Mouse (Mus musculus) heart, embryonic 15.5 days (tissue): ENCODE results near the gene Npepl1. TPM values are rescaled to one million over a fixed set of nuclear protein-coding genes. Genes with fewer than 3 reads are reported as not detected.
A peak's percentile ranks its signal among the peaks of the same experiment; 100 is the strongest.

Experiments used
- ATAC-seq: fragments of 200-750 bp; cut with Nextera tagmentation; replicated peaks from 2 replicates; pipeline ENCODE4 v1.8.0; 2017; ENCODE audit warnings: low read depth, moderate TSS enrichment; ENCODE audit not compliant: insufficient number of reproducible peaks, insufficient read depth, low FRiP score
- H3K27ac ChIP-seq: fragments of 300-500 bp; sonication (generic); 2 replicates; pipeline ENCODE4 v1.5.1; 2015; ENCODE audit warnings: mild to moderate bottlenecking, inconsistent platforms
- H3K27me3 ChIP-seq: fragments of 300-500 bp; sonication (generic); 2 replicates; pipeline ENCODE4 v1.6.1; 2015; ENCODE audit warnings: inconsistent platforms
- H3K36me3 ChIP-seq: fragments of 300-500 bp; sonication (generic); 2 replicates; pipeline ENCODE4 v1.6.1; 2015; ENCODE audit warnings: mild to moderate bottlenecking, inconsistent platforms
- H3K4me1 ChIP-seq: fragments of 300-500 bp; sonication (generic); replicated peaks from 2 replicates; pipeline ENCODE4 v1.6.1; 2015; ENCODE audit warnings: inconsistent platforms
- H3K4me2 ChIP-seq: fragments of 300-500 bp; sonication (generic); 2 replicates; pipeline ENCODE4 v1.6.1; 2015; ENCODE audit warnings: inconsistent platforms, mild to moderate bottlenecking, moderate library complexity
- H3K4me3 ChIP-seq: fragments of 300-500 bp; sonication (generic); 2 replicates; pipeline ENCODE4 v1.5.1; 2015; ENCODE audit warnings: mild to moderate bottlenecking, inconsistent platforms
- H3K9ac ChIP-seq: fragments of 300-500 bp; sonication (generic); 2 replicates; pipeline ENCODE4 v1.6.1; 2015; ENCODE audit warnings: mild to moderate bottlenecking, inconsistent platforms
- H3K9me3 ChIP-seq: fragments of 300-500 bp; sonication (generic); replicated peaks from 2 replicates; pipeline ENCODE4 v1.6.1; 2016; ENCODE audit warnings: inconsistent platforms
- WGBS: fragments of 180-500 bp; shearing (Covaris S2); methylation state at CpG from one replicate; pipeline ENCODE4 v1.1.7; 2015; ENCODE audit warnings: mixed read lengths; 5-methylcytosine and 5-hydroxymethylcytosine counted together
- polyA plus RNA-seq: library from polyadenylated mRNA; unstranded; fragments of >200 nt; fragmentation: Nextera tagmentation; extraction: Ambion mirVana; gene quantifications from 2 replicates; pipeline ENCODE4 v1.2.1, GENCODE M21; 2015

Npepl1 gene
- polyA plus RNA-seq, 1 experiment from 2014 or later, result 43.1 TPM

DNA sequence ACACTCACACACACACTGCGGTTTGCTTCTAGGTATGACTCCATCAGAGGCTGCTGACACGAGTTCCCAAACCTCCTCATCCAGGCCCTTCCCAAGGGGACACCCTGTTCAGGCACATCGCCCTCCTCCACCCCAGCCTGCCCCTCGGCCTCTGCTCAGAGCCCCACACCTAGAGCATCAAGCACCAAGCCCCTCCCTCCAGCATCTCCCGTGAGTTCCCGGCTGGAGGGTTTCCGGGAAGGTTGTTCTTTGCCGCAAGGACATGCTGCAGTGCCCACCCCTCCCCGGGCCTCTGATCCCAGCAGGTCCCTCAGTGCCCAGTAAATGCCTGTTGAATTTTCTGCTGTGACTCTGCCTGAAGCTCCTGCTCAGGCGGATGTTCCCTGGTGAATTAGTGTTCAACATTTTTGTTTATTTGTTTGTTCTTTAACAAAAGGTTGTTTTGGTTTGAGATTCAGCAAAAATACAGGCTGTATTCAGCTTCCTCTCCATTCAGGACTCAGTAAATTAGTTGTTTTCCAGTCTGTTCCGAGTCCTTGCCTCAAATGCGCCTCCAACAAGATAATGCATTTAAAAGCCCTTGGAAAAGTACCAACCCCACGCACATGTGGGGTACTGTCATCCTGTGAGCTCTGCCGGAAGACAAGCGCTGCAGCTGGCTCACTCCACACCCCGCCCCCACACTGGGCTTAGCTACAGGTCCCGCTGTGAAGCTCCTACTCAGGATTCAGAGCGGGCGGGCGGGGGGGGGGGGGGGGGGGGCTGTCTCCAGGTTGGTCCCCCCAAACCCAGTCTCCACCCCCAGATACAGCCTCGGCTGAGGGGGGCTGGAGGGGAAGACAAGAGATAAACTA lies 16.6 kb downstream of the Npepl1 start:
- ATAC-seq, result peak; percentile 62; the same call in 1 of the 2 replicates

DNA sequence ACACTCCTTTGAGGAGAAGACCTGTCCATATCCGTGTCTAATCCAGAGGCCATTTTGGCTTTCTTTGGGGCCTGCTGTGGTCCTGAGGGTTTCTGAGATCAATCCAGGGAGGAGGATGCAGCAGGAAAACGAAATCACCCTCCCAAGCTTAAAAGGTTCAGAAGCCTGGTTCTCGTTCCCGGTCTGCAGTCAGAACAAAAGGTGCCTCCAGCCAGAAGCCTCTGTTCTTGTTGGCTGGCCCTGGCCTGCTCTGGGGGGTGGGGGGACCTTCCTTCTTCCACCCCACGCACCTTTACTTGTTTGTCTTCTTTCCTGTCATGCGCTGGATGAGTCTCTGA lies 17.2 kb downstream of the Npepl1 start:
- no peak overlapping the region for H3K4me3 ChIP-seq
- peak overlapping the region; percentile 48 for H3K4me2 ChIP-seq
- ATAC-seq, result no peak
- H3K9ac ChIP-seq, result no peak overlapping the region
- peaks cover 12% of the 10 kb centered on the region for H3K4me1 ChIP-seq
- WGBS, result 37% methylated on average over 6 of the region's 6 CpGs
- no peak overlapping the region for H3K27ac ChIP-seq
- H3K36me3 ChIP-seq, result peaks cover 20% of the 10 kb centered on the region; the same call in 1 of the 2 replicates
- no peaks in the 10 kb centered on the region for H3K27me3 ChIP-seq
- H3K9me3 ChIP-seq, result peaks cover 7% of the 10 kb centered on the region; the same call in 1 of the 2 replicates

More for the DNA sequence above, 16.6 kb downstream of the Npepl1 start:
- H3K4me1 ChIP-seq, result peaks cover 12% of the 10 kb centered on the region
- H3K4me2 ChIP-seq, result peak overlapping the region; percentile 48
- H3K9me3 ChIP-seq, result peaks cover 7% of the 10 kb centered on the region; the same call in 1 of the 2 replicates
- H3K27me3 ChIP-seq, result no peaks in the 10 kb centered on the region
- peak overlapping the region; percentile 11; the same call in 1 of the 2 replicates for H3K4me3 ChIP-seq
- WGBS, result 11% methylated on average over 20 of the region's 21 CpGs
- H3K27ac ChIP-seq, result no peak overlapping the region
- peaks cover 26% of the 10 kb centered on the region for H3K36me3 ChIP-seq
- no peak overlapping the region for H3K9ac ChIP-seq

DNA sequence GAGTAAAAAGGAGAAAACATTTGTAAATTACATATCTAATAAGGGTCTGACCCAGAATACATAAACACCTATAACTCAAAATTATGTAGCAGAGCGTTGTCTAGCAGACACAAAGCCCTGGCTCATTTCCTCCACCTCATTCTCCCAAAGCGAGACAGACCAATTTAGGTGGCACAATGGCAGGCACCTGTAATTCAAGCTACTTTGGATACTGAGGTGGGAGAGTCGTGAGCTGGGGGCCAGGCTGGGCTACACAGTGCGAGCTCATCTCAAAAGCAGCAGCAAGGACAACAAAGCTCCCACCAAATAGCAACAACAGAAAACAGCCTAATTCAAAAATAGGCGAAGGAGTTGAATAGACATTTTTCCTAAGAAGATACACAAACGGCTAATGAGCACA lies 18.8 kb downstream of the Npepl1 start:
- ATAC-seq, result no peak
- Histone ChIP-seq H3K4me2 (no peak overlapping the region), H3K9ac (no peak overlapping the region), H3K9me3 (peaks cover 7% of the 10 kb centered on the region; the same call in 1 of the 2 replicates), H3K36me3 (peaks cover 6% of the 10 kb centered on the region; the same call in 1 of the 2 replicates), H3K4me1 (peaks cover 12% of the 10 kb centered on the region), H3K4me3 (no peak overlapping the region), H3K27me3 (no peaks in the 10 kb centered on the region), H3K27ac (no peak overlapping the region)
- 84% methylated on average over 6 of the region's 6 CpGs for WGBS

DNA sequence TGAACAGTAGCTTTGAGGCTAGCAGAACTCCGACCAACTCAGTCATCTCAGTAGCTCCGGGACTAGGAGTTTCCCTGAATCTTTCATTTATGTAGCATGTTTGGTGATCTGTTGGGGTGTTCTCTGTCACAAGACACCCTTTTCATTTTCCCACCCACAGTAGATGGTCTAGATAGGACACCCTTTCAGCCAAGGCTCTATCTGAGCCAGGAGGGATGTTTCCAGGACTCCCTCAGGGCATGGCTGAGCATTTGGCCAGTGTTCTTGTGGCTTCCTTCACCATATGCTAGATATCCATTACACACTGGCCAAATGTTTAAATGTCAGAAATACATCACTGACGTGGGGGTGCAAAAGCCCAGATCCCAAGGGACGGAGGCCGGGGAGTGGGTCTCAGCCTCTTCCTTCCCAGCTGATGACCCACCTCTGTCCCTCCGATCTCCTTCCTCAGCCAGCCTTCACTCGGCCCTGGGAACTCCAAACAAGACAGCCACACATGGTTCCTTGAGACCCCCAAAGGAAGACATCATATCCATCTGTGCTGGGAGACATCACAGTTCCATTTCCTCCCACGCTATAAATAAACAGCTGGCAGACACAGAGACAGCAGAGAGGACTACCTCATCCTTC lies 20.4 kb downstream of the Npepl1 start:
- Histone ChIP-seq H3K9me3 (no peaks in the 10 kb centered on the region), H3K4me2 (no peak overlapping the region), H3K9ac (no peak overlapping the region), H3K4me1 (peaks cover 12% of the 10 kb centered on the region), H3K36me3 (no peaks in the 10 kb centered on the region), H3K27ac (no peak overlapping the region), H3K27me3 (no peaks in the 10 kb centered on the region), H3K4me3 (no peak overlapping the region)
- ATAC-seq, result no peak
- 70% methylated on average over 8 of the region's 8 CpGs for WGBS

- H3K36me3 ChIP-seq, result no peaks in the 10 kb centered on the region
- H3K9me3 ChIP-seq, result no peaks in the 10 kb centered on the region
- 66% methylated on average over 8 of the region's 8 CpGs for WGBS
- ATAC-seq, result no peak
- no peaks in the 10 kb centered on the region for H3K27me3 ChIP-seq
- H3K4me3 ChIP-seq, result no peak overlapping the region
- H3K4me2 ChIP-seq, result no peak overlapping the region
- H3K9ac ChIP-seq, result no peak overlapping the region
- no peak overlapping the region for H3K27ac ChIP-seq
- H3K4me1 ChIP-seq, result peaks cover under 1% of the 10 kb centered on the region; the same call in 1 of the 2 replicates
Measured at GRCm38 (mm10) chr2:174132413-174132969, 22.3 kb downstream of the Npepl1 start.

GRCm38 (mm10) chr2:174159035-174159434 lies 48.9 kb downstream of the Npepl1 start:
- no peak overlapping the region for H3K4me3 ChIP-seq

GRCm38 (mm10) chr2:174160461-174160860 lies 50.3 kb downstream of the Npepl1 start:
- H3K27ac ChIP-seq, result no peak overlapping the region
- H3K9ac ChIP-seq, result no peak overlapping the region
- H3K9me3 ChIP-seq, result no peaks in the 10 kb centered on the region
- 65% methylated on average over 3 of the region's 3 CpGs for WGBS
- no peaks in the 10 kb centered on the region for H3K4me1 ChIP-seq
- H3K36me3 ChIP-seq, result no peaks in the 10 kb centered on the region
- H3K4me2 ChIP-seq, result no peak overlapping the region
- H3K27me3 ChIP-seq, result no peaks in the 10 kb centered on the region
- ATAC-seq, result no peak
- no peak overlapping the region for H3K4me3 ChIP-seq

More at GRCm38 (mm10) chr2:174159035-174159434, 48.9 kb downstream of the Npepl1 start:
- Histone ChIP-seq H3K9me3 (no peaks in the 10 kb centered on the region), H3K4me2 (no peak overlapping the region), H3K27me3 (no peaks in the 10 kb centered on the region), H3K9ac (no peak overlapping the region), H3K27ac (no peak overlapping the region), H3K36me3 (no peaks in the 10 kb centered on the region), H3K4me1 (no peaks in the 10 kb centered on the region)
- WGBS, result 89% methylated on average over 10 of the region's 10 CpGs
- ATAC-seq, result no peak

Other genes starting within 250 kb of the Npepl1 start
- 8.1 and 9.1 TPM in 2 replicates for gene Stx16, start 34.0 kb upstream of the Npepl1 start, polyA plus RNA-seq
- gene Gnas, start 174.0 kb downstream of the Npepl1 start, polyA plus RNA-seq, result 1,401 and 1,438 TPM in 2 replicates
- gene Gm20721, start 236.4 kb downstream of the Npepl1 start, polyA plus RNA-seq, result 17.1 and 32.0 TPM in 2 replicates